Mouse (Mus musculus): Measurements from ENCODE around the gene Gnaq. TPM values are rescaled to one million over a fixed set of nuclear protein-coding genes. Genes with fewer than 3 reads are reported as not detected.
"Not testable (repeated sequence)": the region's sequence is repeated elsewhere in the genome, so short reads cannot be mapped to it uniquely, and the experiment has no call there.

Gene Gnaq
- polyA plus RNA-seq, 1 experiment, result 30.2 TPM

DNA sequence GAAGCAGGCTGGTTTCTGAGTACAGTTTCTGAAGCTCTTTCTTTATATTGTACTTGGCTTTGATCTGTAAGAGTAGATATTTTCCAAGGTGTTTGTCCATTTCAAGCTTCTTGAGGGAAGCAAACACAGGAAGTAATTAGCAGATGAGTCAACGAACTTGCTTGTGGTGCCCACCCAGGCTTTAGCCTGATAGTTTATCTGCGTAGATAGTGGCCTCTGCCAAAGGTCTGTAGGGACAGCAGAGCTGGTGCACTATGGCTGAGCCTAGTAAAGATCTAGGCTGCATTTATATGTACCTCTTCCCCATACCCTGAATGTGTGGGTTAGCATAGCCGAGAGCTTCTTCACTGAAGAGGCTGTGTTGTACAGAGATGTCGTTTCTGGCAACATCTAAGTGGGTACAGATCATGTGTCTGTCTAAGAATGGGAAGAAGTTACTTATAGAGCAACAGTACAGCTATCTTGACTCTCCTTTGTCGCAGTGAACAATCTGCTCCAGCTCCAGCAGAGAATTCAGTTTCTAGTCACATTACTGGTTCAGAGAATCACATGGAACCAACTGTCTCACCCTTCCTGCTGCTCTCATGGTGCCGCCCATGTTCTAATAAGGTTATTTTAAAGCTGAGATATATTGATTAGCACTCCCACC, 127.3 kb downstream of the Gnaq start:
- no peak for DNase-seq (ENCODE audit: low spot score)

- no peak for DNase-seq (ENCODE audit: low spot score)
Observed at GRCm38 (mm10) chr19:16260435-16260832, 127.8 kb downstream of the Gnaq start.

DNA sequence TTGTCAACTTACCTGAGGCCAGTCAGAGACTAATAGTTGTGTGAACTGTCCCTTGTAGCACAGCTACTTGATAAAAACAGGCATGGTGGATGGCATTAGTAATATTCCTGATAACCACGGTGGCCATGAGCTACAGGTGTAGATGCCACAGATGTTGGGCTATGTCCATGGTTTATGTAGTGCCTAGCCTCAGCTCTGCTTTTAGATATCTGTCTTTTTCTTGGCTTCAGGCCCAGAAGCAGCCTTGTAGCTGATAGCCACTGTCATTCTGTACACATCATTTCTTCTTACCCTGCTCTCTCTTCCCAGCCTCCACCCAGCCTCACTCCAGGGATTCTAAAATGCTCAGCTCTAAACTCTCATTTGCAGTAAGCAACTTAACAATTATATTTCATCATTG, 128.3 kb downstream of the Gnaq start:
- DNase-seq (ENCODE audit: low spot score), result no peak

- DNase-seq (ENCODE audit: low spot score), result no peak
Observed at GRCm38 (mm10) chr19:16261631-16262030, 129.0 kb downstream of the Gnaq start.

DNA sequence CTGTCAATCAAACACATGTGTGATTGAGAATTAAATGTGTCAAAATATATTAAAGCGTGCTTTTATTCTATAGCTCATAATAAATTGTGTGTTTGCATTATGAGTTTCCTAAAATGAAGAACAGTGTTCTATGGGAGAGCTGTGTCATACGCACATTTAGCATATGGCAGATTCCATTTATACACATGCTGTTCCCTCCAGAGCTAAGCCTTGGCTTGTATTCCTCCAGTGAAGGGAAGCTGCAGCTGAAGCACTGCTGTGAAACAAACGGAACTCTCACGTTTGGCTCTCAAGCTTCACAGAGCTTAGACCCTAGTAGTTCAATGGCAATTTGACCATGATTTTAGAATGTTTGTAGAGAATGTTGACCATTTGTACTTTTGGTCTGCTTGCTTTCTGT, 129.7 kb downstream of the Gnaq start:
- DNase-seq (ENCODE audit: low spot score), result no peak

GRCm38 (mm10) chr19:16267362-16267761, 134.7 kb downstream of the Gnaq start:
- not testable (repeated sequence) for DNase-seq (ENCODE audit: low spot score)

- DNase-seq (ENCODE audit: low spot score), result no peak
Observed at GRCm38 (mm10) chr19:16270236-16270635, 137.6 kb downstream of the Gnaq start.

- no peak for DNase-seq (ENCODE audit: low spot score)
Observed at GRCm38 (mm10) chr19:16271002-16271401, 138.4 kb downstream of the Gnaq start.

GRCm38 (mm10) chr19:16273021-16273420, 140.4 kb downstream of the Gnaq start:
- no peak for DNase-seq (ENCODE audit: low spot score)

GRCm38 (mm10) chr19:16280231-16280630, 147.6 kb downstream of the Gnaq start:
- no peak for DNase-seq (ENCODE audit: low spot score)

DNA sequence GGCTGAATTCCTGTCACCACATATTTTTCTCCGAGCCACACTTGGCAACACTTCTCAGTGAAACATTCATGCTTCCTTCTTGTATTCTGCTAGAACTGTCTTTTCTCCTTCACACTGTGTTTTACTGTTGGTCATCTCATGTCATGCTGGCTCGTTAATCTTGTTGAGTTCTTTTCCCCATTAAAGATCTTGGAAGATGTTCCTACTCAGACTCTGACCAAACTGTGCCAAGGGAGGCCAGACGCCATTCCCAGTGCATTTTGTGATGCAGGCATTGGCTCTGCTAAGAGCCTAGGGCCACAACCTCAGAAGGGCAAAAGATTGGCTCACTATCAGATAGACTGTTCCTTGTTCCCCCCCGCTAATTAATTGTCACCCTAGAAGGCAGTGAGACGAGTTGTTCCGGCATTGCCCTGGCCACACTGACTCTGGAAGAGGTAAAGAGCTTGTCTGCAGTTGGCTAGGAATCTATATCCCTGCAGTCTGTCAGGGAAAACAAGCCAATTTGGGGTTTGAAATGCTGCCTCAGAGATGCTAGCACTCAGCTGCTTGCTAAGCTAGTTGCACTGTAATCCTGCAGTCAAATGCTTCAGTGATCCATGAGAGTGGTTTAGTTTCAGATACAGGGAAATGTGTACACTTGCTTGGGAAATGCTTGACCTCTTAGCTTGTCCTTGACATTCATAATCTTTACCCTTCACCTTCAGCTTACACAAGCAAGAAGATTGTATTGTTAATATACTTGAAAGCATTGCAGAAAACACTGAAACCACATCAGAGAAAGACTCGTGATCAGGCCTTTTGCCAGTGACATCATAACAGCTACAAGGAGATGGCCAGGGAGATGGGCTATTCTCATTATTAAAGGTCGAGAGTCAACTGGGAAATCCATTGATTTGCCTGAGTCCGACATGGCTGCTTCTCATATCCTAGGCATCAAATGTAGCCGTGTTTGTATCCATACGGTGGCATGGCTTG, 152.7 kb downstream of the Gnaq start:
- DNase-seq (ENCODE audit: low spot score), result no peak

DNA sequence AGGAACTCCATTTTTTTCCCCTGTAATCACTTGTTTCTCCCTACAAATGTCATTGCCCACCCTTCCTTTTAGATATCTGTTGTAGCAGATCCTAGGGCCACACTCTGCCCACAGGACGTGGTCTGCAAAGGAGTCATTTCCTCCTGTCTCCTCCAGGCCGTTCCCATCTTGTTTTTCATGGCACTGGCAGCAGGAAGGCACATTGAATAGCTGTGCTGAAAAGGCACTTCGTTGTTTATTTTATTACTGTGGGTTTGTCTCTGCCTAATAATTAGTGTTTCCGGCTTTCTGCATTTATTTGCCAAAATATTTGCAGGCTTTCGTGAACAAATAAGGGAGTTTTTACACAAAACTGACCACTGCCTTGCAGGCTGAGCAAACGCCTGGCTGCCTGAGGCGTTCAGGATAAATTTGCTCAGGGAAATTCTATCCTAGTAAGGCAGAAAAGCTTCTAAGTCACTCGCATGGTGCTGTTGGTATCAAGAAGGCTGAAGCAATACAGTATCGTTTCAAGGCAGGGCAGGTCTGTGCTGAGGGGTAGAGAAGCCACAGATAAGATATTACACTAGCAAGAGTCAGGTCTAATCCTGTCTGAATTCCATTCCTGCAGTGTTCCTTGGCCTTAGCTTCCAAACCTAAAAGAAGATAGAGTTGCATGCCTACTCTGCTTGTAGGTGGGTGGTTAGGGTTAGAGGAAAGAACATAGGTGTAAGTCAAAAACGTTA, 154.0 kb downstream of the Gnaq start:
- DNase-seq (ENCODE audit: low spot score), result no peak

GRCm38 (mm10) chr19:16287307-16287706, 154.7 kb downstream of the Gnaq start:
- no peak for DNase-seq (ENCODE audit: low spot score)

- DNase-seq (ENCODE audit: low spot score), result no peak
Observed at GRCm38 (mm10) chr19:16287971-16288370, 155.3 kb downstream of the Gnaq start.

GRCm38 (mm10) chr19:16291088-16291487, 158.5 kb downstream of the Gnaq start:
- DNase-seq (ENCODE audit: low spot score), result no peak

GRCm38 (mm10) chr19:16292056-16292608, 159.5 kb downstream of the Gnaq start:
- DNase-seq (ENCODE audit: low spot score), result no peak

DNA sequence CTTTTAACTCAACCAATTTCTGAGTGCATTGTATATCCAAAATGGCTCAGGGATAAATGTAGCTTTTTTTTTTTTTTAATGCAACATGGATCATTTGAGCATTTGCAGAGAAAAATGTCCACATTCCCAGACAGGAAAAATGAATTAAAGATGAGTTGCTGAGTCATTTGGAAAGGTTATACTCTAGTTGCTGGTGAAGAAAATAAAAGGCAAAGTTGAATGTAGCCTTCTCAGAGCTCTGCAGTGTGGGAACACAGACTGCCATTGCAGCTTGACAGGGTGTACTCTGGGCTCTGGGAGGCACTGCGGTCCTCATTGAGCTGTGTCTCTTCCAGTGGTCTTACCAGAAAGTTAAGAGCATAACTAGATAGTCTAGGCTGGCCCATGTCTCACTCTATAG, 160.3 kb downstream of the Gnaq start:
- DNase-seq (ENCODE audit: low spot score), result no peak

- no peak for DNase-seq (ENCODE audit: low spot score)
Observed at GRCm38 (mm10) chr19:16300413-16300812, 167.8 kb downstream of the Gnaq start.

GRCm38 (mm10) chr19:16301336-16301735, 168.7 kb downstream of the Gnaq start:
- DNase-seq (ENCODE audit: low spot score), result no peak

GRCm38 (mm10) chr19:16309031-16309430, 176.4 kb downstream of the Gnaq start:
- DNase-seq (ENCODE audit: low spot score), result no peak

- DNase-seq (ENCODE audit: low spot score), result no peak
Observed at GRCm38 (mm10) chr19:16314295-16314821, 181.7 kb downstream of the Gnaq start.

GRCm38 (mm10) chr19:16315525-16315924, 182.9 kb downstream of the Gnaq start:
- no peak for DNase-seq (ENCODE audit: low spot score)
